Mouse (Mus musculus): Measurements from ENCODE around the gene Lrmda. TPM values are rescaled to one million over a fixed set of nuclear protein-coding genes. Genes with fewer than 3 reads are reported as not detected.

The Lrmda gene
- polyA plus RNA-seq, 1 experiment from 2014 or later, result 0.22 TPM

GRCm38 (mm10) chr14:22548286-22548685, 528.8 kb downstream of the Lrmda start:
- no peaks in the 10 kb centered on the region for H3K9me3 ChIP-seq
- no peak for ATAC-seq (ENCODE audit: low FRiP score)
- peaks cover 35% of the 10 kb centered on the region for H3K27me3 ChIP-seq
- no peak overlapping the region for H3K9ac ChIP-seq
- no peak overlapping the region for H3K4me3 ChIP-seq (replicated peaks)
- H3K36me3 ChIP-seq (replicated peaks), result no peaks in the 10 kb centered on the region
- no peak overlapping the region for H3K4me2 ChIP-seq
- H3K27ac ChIP-seq, result no peak overlapping the region
- peaks cover 33% of the 10 kb centered on the region for H3K4me1 ChIP-seq
- 28% methylated on average over 2 of the region's 2 CpGs for WGBS

- ATAC-seq (ENCODE audit: low FRiP score), result no peak
- Histone ChIP-seq H3K4me2 (no peak overlapping the region), H3K27ac (no peak overlapping the region), H3K9ac (no peak overlapping the region), H3K27me3 (peaks cover 40% of the 10 kb centered on the region), H3K4me3 (replicated peaks) (no peak overlapping the region), H3K4me1 (peaks cover 33% of the 10 kb centered on the region), H3K36me3 (replicated peaks) (no peaks in the 10 kb centered on the region), H3K9me3 (no peaks in the 10 kb centered on the region)
- 92% methylated on average over 2 of the region's 2 CpGs for WGBS
Observed at GRCm38 (mm10) chr14:22549166-22549565, 529.7 kb downstream of the Lrmda start.

- Histone ChIP-seq H3K9me3 (no peaks in the 10 kb centered on the region), H3K4me2 (no peak overlapping the region), H3K27ac (no peak overlapping the region), H3K4me3 (replicated peaks) (no peak overlapping the region), H3K36me3 (replicated peaks) (no peaks in the 10 kb centered on the region), H3K9ac (no peak overlapping the region), H3K27me3 (peaks cover 51% of the 10 kb centered on the region), H3K4me1 (peaks cover 10% of the 10 kb centered on the region; the same call in 1 of the 2 replicates)
- WGBS, result 20% methylated on average over 4 of the region's 4 CpGs
- no peak for ATAC-seq (ENCODE audit: low FRiP score)
Observed at GRCm38 (mm10) chr14:22552358-22552757, 532.8 kb downstream of the Lrmda start.

GRCm38 (mm10) chr14:22552841-22553240, 533.3 kb downstream of the Lrmda start:
- ATAC-seq (ENCODE audit: low FRiP score), result no peak
- H3K9ac ChIP-seq, result no peak overlapping the region
- 6% methylated on average over 3 of the region's 3 CpGs for WGBS

GRCm38 (mm10) chr14:22553717-22554116, 534.2 kb downstream of the Lrmda start:
- Histone ChIP-seq H3K4me3 (replicated peaks) (no peak overlapping the region), H3K9ac (no peak overlapping the region), H3K36me3 (replicated peaks) (no peaks in the 10 kb centered on the region), H3K27me3 (peaks cover 46% of the 10 kb centered on the region), H3K9me3 (no peaks in the 10 kb centered on the region), H3K4me2 (no peak overlapping the region), H3K4me1 (peaks cover 6% of the 10 kb centered on the region; the same call in 1 of the 2 replicates), H3K27ac (no peak overlapping the region)
- WGBS, result 89% methylated on average over 3 of the region's 3 CpGs
- no peak for ATAC-seq (ENCODE audit: low FRiP score)

More at GRCm38 (mm10) chr14:22552841-22553240, 533.3 kb downstream of the Lrmda start:
- Histone ChIP-seq H3K36me3 (replicated peaks) (no peaks in the 10 kb centered on the region), H3K4me3 (replicated peaks) (no peak overlapping the region), H3K9me3 (no peaks in the 10 kb centered on the region), H3K27ac (no peak overlapping the region), H3K4me1 (peaks cover 10% of the 10 kb centered on the region; the same call in 1 of the 2 replicates), H3K4me2 (no peak overlapping the region), H3K27me3 (peaks cover 51% of the 10 kb centered on the region)

- 62% methylated on average over 5 of the region's 5 CpGs for WGBS
Observed at GRCm38 (mm10) chr14:22572486-22572885, 553.0 kb downstream of the Lrmda start.

GRCm38 (mm10) chr14:22573585-22573984, 554.1 kb downstream of the Lrmda start:
- Histone ChIP-seq H3K9me3 (no peaks in the 10 kb centered on the region), H3K36me3 (replicated peaks) (no peaks in the 10 kb centered on the region), H3K4me1 (peaks cover 36% of the 10 kb centered on the region), H3K27ac (no peak overlapping the region), H3K4me3 (replicated peaks) (no peak overlapping the region), H3K9ac (no peak overlapping the region), H3K27me3 (peaks cover 67% of the 10 kb centered on the region), H3K4me2 (no peak overlapping the region)
- 67% methylated on average over 7 of the region's 7 CpGs for WGBS
- no peak for ATAC-seq (ENCODE audit: low FRiP score)

More at GRCm38 (mm10) chr14:22572486-22572885, 553.0 kb downstream of the Lrmda start:
- Histone ChIP-seq H3K27ac (no peak overlapping the region), H3K36me3 (replicated peaks) (no peaks in the 10 kb centered on the region), H3K9me3 (no peaks in the 10 kb centered on the region), H3K4me2 (no peak overlapping the region), H3K27me3 (peaks cover 64% of the 10 kb centered on the region), H3K4me1 (peaks cover 31% of the 10 kb centered on the region), H3K4me3 (replicated peaks) (no peak overlapping the region), H3K9ac (no peak overlapping the region)
- ATAC-seq (ENCODE audit: low FRiP score), result no peak

- Histone ChIP-seq H3K9me3 (no peaks in the 10 kb centered on the region), H3K27ac (no peak overlapping the region), H3K4me1 (peaks cover 36% of the 10 kb centered on the region), H3K27me3 (peaks cover 71% of the 10 kb centered on the region), H3K36me3 (replicated peaks) (no peaks in the 10 kb centered on the region), H3K4me2 (no peak overlapping the region), H3K9ac (no peak overlapping the region), H3K4me3 (replicated peaks) (no peak overlapping the region)
- no peak for ATAC-seq (ENCODE audit: low FRiP score)
- 85% methylated on average over 4 of the region's 4 CpGs for WGBS
Observed at GRCm38 (mm10) chr14:22574006-22574405, 554.5 kb downstream of the Lrmda start.

- peaks cover 36% of the 10 kb centered on the region for H3K4me1 ChIP-seq
- WGBS, result 22% methylated on average over 6 of the region's 6 CpGs
- H3K4me2 ChIP-seq, result no peak overlapping the region
- H3K9me3 ChIP-seq, result no peaks in the 10 kb centered on the region
- H3K27ac ChIP-seq, result no peak overlapping the region
- no peak for ATAC-seq (ENCODE audit: low FRiP score)
- no peak overlapping the region for H3K4me3 ChIP-seq (replicated peaks)
- H3K9ac ChIP-seq, result 0 out of 2 replicates have a peak overlapping the region, but pooled peaks have one; percentile 21
- no peaks in the 10 kb centered on the region for H3K36me3 ChIP-seq (replicated peaks)
- H3K27me3 ChIP-seq, result peaks cover 69% of the 10 kb centered on the region
Observed at GRCm38 (mm10) chr14:22576441-22576840, 556.9 kb downstream of the Lrmda start.

GRCm38 (mm10) chr14:22577411-22578037, 558.0 kb downstream of the Lrmda start:
- WGBS, result 18% methylated on average over 13 of the region's 13 CpGs
- Histone ChIP-seq H3K9ac (no peak overlapping the region), H3K4me2 (peak overlapping the region; percentile 15; the same call in 1 of the 2 replicates), H3K27me3 (peaks cover 60% of the 10 kb centered on the region), H3K4me3 (replicated peaks) (no peak overlapping the region), H3K4me1 (peaks cover 34% of the 10 kb centered on the region), H3K27ac (no peak overlapping the region), H3K36me3 (replicated peaks) (no peaks in the 10 kb centered on the region), H3K9me3 (no peaks in the 10 kb centered on the region)
- ATAC-seq (ENCODE audit: low FRiP score), result no peak

GRCm38 (mm10) chr14:22578224-22578623, 558.7 kb downstream of the Lrmda start:
- no peak overlapping the region for H3K27ac ChIP-seq
- peaks cover 56% of the 10 kb centered on the region for H3K27me3 ChIP-seq
- no peaks in the 10 kb centered on the region for H3K36me3 ChIP-seq (replicated peaks)
- ATAC-seq (ENCODE audit: low FRiP score), result no peak
- no peak overlapping the region for H3K9ac ChIP-seq
- H3K4me1 ChIP-seq, result peaks cover 34% of the 10 kb centered on the region
- peak overlapping the region; percentile 15; the same call in 1 of the 2 replicates for H3K4me2 ChIP-seq
- 19% methylated on average over 6 of the region's 6 CpGs for WGBS
- no peaks in the 10 kb centered on the region for H3K9me3 ChIP-seq
- no peak overlapping the region for H3K4me3 ChIP-seq (replicated peaks)

- ATAC-seq (ENCODE audit: low FRiP score), result no peak
- WGBS, result 90% methylated on average over 3 of the region's 3 CpGs
- peaks cover 51% of the 10 kb centered on the region for H3K27me3 ChIP-seq
- H3K27ac ChIP-seq, result no peak overlapping the region
- H3K4me1 ChIP-seq, result peaks cover 32% of the 10 kb centered on the region
- no peaks in the 10 kb centered on the region for H3K36me3 ChIP-seq (replicated peaks)
- H3K9ac ChIP-seq, result no peak overlapping the region
- H3K4me3 ChIP-seq (replicated peaks), result no peak overlapping the region
- H3K9me3 ChIP-seq, result no peaks in the 10 kb centered on the region
- H3K4me2 ChIP-seq, result no peak overlapping the region
Observed at GRCm38 (mm10) chr14:22578986-22579385, 559.5 kb downstream of the Lrmda start.

GRCm38 (mm10) chr14:22582065-22582464, 562.6 kb downstream of the Lrmda start:
- Histone ChIP-seq H3K9me3 (no peaks in the 10 kb centered on the region), H3K4me2 (no peak overlapping the region), H3K27ac (no peak overlapping the region), H3K27me3 (peaks cover 29% of the 10 kb centered on the region), H3K36me3 (replicated peaks) (no peaks in the 10 kb centered on the region), H3K4me3 (replicated peaks) (no peak overlapping the region), H3K4me1 (peaks cover 9% of the 10 kb centered on the region), H3K9ac (no peak overlapping the region)
- ATAC-seq (ENCODE audit: low FRiP score), result no peak
- 92% methylated on average over 9 of the region's 9 CpGs for WGBS
